Mouse (Mus musculus): ENCODE results near the gene Prpsap2.

Prpsap2 gene

GRCm38 (mm10) chr11:61728037-61728436 lies 33.9 kb downstream of the Prpsap2 start:
- no peaks in the 10 kb centered on the region for H3K4me1 ChIP-seq (replicated peaks; ENCODE audit: low read depth, low read length)
- TF ChIP-seq POU5F1 (IDR thresholded peaks at IDR 0.05; ENCODE audit: borderline replicate concordance, low read length) = no peak
- TF ChIP-seq CTCF (conservative IDR thresholded peaks at IDR 0.05; ENCODE audit: low read length) = no peak
- TF ChIP-seq NANOG (IDR thresholded peaks at IDR 0.05; ENCODE audit: borderline replicate concordance, low read length) = no peak
- no peak overlapping the region for H3K4me3 ChIP-seq (replicated peaks; ENCODE audit: low read length)
- H3K27me3 ChIP-seq (ENCODE audit: insufficient read depth, low read length) = no peaks in the 10 kb centered on the region
- peaks cover 67% of the 10 kb centered on the region for H3K36me3 ChIP-seq (ENCODE audit: insufficient read depth, low read length)
- H3K9me3 ChIP-seq (ENCODE audit: low read length) = no peaks in the 10 kb centered on the region

- no peaks in the 10 kb centered on the region for H3K9me3 ChIP-seq (ENCODE audit: low read length)
- H3K27me3 ChIP-seq (ENCODE audit: insufficient read depth, low read length) = no peaks in the 10 kb centered on the region
- no peak for TF ChIP-seq POU5F1 (IDR thresholded peaks at IDR 0.05; ENCODE audit: borderline replicate concordance, low read length)
- no peak for TF ChIP-seq NANOG (IDR thresholded peaks at IDR 0.05; ENCODE audit: borderline replicate concordance, low read length)
- no peak for TF ChIP-seq CTCF (conservative IDR thresholded peaks at IDR 0.05; ENCODE audit: low read length)
- no peaks in the 10 kb centered on the region for H3K4me1 ChIP-seq (replicated peaks; ENCODE audit: low read depth, low read length)
- no peak overlapping the region for H3K4me3 ChIP-seq (replicated peaks; ENCODE audit: low read length)
- peaks cover 10% of the 10 kb centered on the region for H3K36me3 ChIP-seq (ENCODE audit: insufficient read depth, low read length)
Observed at GRCm38 (mm10) chr11:61722077-61722476, 39.8 kb downstream of the Prpsap2 start.

DNA sequence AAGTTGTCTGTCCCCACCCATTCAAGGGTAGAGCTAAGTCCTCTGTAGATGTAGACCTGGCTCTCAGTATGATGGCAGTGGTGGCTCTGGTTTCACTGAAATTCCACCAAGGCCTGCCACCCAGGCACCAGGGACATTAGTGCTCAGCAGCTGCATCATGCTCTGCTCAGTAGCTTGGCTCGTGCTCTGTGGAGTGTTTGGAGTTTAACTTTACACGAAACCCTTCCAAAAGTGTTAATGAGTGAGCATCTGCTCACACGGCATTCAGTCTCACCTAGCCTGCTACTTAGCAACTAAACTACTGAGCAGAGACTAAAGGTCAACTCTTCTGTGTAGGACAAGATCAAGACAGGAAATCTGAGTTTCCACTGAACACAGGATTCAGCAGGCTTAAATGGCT lies 41.3 kb downstream of the Prpsap2 start, which contains the start of gene Slc5a10:
Slc5a10 (minus strand) TSS at position 191 of the 400 bp plus-strand sequence.
- H3K36me3 ChIP-seq (ENCODE audit: insufficient read depth, low read length) = no peaks in the 10 kb centered on the region
- no peaks in the 10 kb centered on the region for H3K27me3 ChIP-seq (ENCODE audit: insufficient read depth, low read length)
- no peaks in the 10 kb centered on the region for H3K4me1 ChIP-seq (replicated peaks; ENCODE audit: low read depth, low read length)
- no peak for TF ChIP-seq NANOG (IDR thresholded peaks at IDR 0.05; ENCODE audit: borderline replicate concordance, low read length)
- no peak for TF ChIP-seq CTCF (conservative IDR thresholded peaks at IDR 0.05; ENCODE audit: low read length)
- no peak for TF ChIP-seq POU5F1 (IDR thresholded peaks at IDR 0.05; ENCODE audit: borderline replicate concordance, low read length)
- H3K4me3 ChIP-seq (replicated peaks; ENCODE audit: low read length) = no peak within 1 kb of the TSS
- H3K9me3 ChIP-seq (ENCODE audit: low read length) = no peaks in the 10 kb centered on the region

GRCm38 (mm10) chr11:61719826-61720225 lies 42.1 kb downstream of the Prpsap2 start:
- no peaks in the 10 kb centered on the region for H3K36me3 ChIP-seq (ENCODE audit: insufficient read depth, low read length)
- no peaks in the 10 kb centered on the region for H3K4me1 ChIP-seq (replicated peaks; ENCODE audit: low read depth, low read length)
- H3K9me3 ChIP-seq (ENCODE audit: low read length) = no peaks in the 10 kb centered on the region
- no peaks in the 10 kb centered on the region for H3K27me3 ChIP-seq (ENCODE audit: insufficient read depth, low read length)
- TF ChIP-seq NANOG (IDR thresholded peaks at IDR 0.05; ENCODE audit: borderline replicate concordance, low read length) (no peak), CTCF (conservative IDR thresholded peaks at IDR 0.05; ENCODE audit: low read length) (no peak), POU5F1 (IDR thresholded peaks at IDR 0.05; ENCODE audit: borderline replicate concordance, low read length) (no peak)
- no peak overlapping the region for H3K4me3 ChIP-seq (replicated peaks; ENCODE audit: low read length)

- H3K9me3 ChIP-seq (ENCODE audit: low read length) = no peaks in the 10 kb centered on the region
- TF ChIP-seq POU5F1 (IDR thresholded peaks at IDR 0.05; ENCODE audit: borderline replicate concordance, low read length) (no peak), CTCF (conservative IDR thresholded peaks at IDR 0.05; ENCODE audit: low read length) (no peak), NANOG (IDR thresholded peaks at IDR 0.05; ENCODE audit: borderline replicate concordance, low read length) (no peak)
- H3K27me3 ChIP-seq (ENCODE audit: insufficient read depth, low read length) = no peaks in the 10 kb centered on the region; the same call in 1 of the 2 replicates
- H3K36me3 ChIP-seq (ENCODE audit: insufficient read depth, low read length) = no peaks in the 10 kb centered on the region
- H3K4me1 ChIP-seq (replicated peaks; ENCODE audit: low read depth, low read length) = peaks cover 1% of the 10 kb centered on the region; the same call in 1 of the 2 replicates
- H3K4me3 ChIP-seq (replicated peaks; ENCODE audit: low read length) = no peak overlapping the region
Observed at GRCm38 (mm10) chr11:61719387-61719786, 42.5 kb downstream of the Prpsap2 start.

DNA sequence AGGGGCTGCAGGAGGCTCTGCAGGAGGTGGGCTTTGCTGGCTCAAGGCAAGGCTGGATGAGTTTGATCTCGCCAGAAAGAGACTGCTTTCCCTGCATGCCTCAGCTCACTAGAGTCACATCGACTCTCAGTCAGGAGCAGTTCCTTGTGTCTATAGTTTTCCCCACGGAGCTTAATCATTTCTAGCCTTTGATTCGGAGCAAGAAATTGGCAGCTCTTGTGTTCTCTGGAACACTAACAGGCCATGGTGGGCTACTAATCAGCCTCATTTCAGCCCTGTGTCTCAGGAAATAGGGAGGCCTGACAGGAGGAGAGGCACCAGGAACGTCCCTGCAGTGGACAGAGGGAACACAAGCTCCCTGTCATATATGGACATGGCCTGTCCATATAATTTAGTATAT lies 43.9 kb downstream of the Prpsap2 start:
- H3K36me3 ChIP-seq (ENCODE audit: insufficient read depth, low read length) = no peaks in the 10 kb centered on the region
- peaks cover 15% of the 10 kb centered on the region for H3K4me1 ChIP-seq (replicated peaks; ENCODE audit: low read depth, low read length)
- no peak overlapping the region for H3K4me3 ChIP-seq (replicated peaks; ENCODE audit: low read length)
- no peaks in the 10 kb centered on the region for H3K9me3 ChIP-seq (ENCODE audit: low read length)
- TF ChIP-seq POU5F1 (IDR thresholded peaks at IDR 0.05; ENCODE audit: borderline replicate concordance, low read length) = no peak
- no peak for TF ChIP-seq NANOG (IDR thresholded peaks at IDR 0.05; ENCODE audit: borderline replicate concordance, low read length)
- peaks cover 10% of the 10 kb centered on the region for H3K27me3 ChIP-seq (ENCODE audit: insufficient read depth, low read length)

DNA sequence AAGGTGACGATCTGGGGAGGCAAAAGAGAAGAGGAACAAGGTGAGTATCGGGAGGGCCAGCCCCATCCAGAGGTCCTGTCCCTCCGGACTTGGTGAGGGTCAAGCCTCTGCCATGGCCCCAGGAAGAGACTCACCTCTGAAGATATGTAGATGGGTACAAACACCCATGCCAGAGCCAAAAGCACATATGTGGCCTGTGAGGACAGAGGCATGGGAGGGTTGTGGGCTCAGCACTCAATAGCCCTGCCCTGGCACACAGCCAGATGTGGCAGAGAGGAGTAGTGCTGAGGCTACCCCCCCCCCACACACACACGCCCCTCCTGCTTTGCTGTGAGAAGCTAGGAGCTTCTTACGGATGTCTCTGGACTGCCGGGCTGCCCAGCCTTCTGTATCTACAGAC lies 46.8 kb downstream of the Prpsap2 start:
- Histone ChIP-seq H3K4me1 (replicated peaks; ENCODE audit: low read depth, low read length) (peaks cover 21% of the 10 kb centered on the region), H3K4me3 (replicated peaks; ENCODE audit: low read length) (no peak overlapping the region), H3K27me3 (ENCODE audit: insufficient read depth, low read length) (peaks cover 38% of the 10 kb centered on the region), H3K36me3 (ENCODE audit: insufficient read depth, low read length) (no peaks in the 10 kb centered on the region), H3K9me3 (ENCODE audit: low read length) (no peaks in the 10 kb centered on the region)
- TF ChIP-seq CTCF (conservative IDR thresholded peaks at IDR 0.05; ENCODE audit: low read length) (no peak), POU5F1 (IDR thresholded peaks at IDR 0.05; ENCODE audit: borderline replicate concordance, low read length) (no peak), NANOG (IDR thresholded peaks at IDR 0.05; ENCODE audit: borderline replicate concordance, low read length) (no peak)

- Histone ChIP-seq H3K4me1 (replicated peaks; ENCODE audit: low read depth, low read length) (peaks cover 23% of the 10 kb centered on the region), H3K4me3 (replicated peaks; ENCODE audit: low read length) (no peak overlapping the region), H3K36me3 (ENCODE audit: insufficient read depth, low read length) (no peaks in the 10 kb centered on the region), H3K9me3 (ENCODE audit: low read length) (no peaks in the 10 kb centered on the region), H3K27me3 (ENCODE audit: insufficient read depth, low read length) (peaks cover 39% of the 10 kb centered on the region)
- TF ChIP-seq NANOG (IDR thresholded peaks at IDR 0.05; ENCODE audit: borderline replicate concordance, low read length) (no peak), CTCF (conservative IDR thresholded peaks at IDR 0.05; ENCODE audit: low read length) (peak; percentile 66)
Observed at GRCm38 (mm10) chr11:61714346-61715117, 47.4 kb downstream of the Prpsap2 start.

Data from E14TG2a.4 (cell line).